Mouse (Mus musculus) CH12.LX (cell line): Measurements from ENCODE around the gene Fgfr2. TPM values are rescaled to one million over a fixed set of nuclear protein-coding genes. Genes with fewer than 3 reads are reported as not detected.

Experiments
- DNase-seq: peaks from one replicate; pipeline ENCODE4 v3.0.0-alpha.2; 2013; ENCODE audit errors: extremely low read depth
- H3K27ac ChIP-seq: 2 replicates; pipeline ENCODE4 v1.5.1; 2012; ENCODE audit warnings: low read depth, mild to moderate bottlenecking, control low read depth, moderate library complexity; ENCODE audit not compliant: insufficient read depth
- H3K27me3 ChIP-seq: replicated peaks from 2 replicates; pipeline ENCODE3; 2012; ENCODE audit warnings: inconsistent platforms
- H3K36me3 ChIP-seq, 2 experiments: replicated peaks in 1 of 2; 2 replicates each; pipeline versions ENCODE3 to v1.6.1; 2012; ENCODE audit warnings: inconsistent platforms in 1 of 2, low read length in 1 of 2, mild to moderate bottlenecking in 1 of 2, mixed read lengths in 1 of 2, moderate library complexity in 1 of 2; ENCODE audit not compliant: control insufficient read depth in 1 of 2, insufficient read depth in 1 of 2
- H3K4me1 ChIP-seq, 2 experiments: 2 replicates each; pipeline ENCODE4 v1.6.1; 2012; ENCODE audit warnings: inconsistent platforms in 1 of 2, moderate library complexity in 1 of 2; ENCODE audit not compliant: insufficient read depth in 2 of 2, control insufficient read depth in 1 of 2
- H3K4me2 ChIP-seq: 2 replicates; pipeline ENCODE4 v1.6.1; 2012; ENCODE audit warnings: low read depth, mild to moderate bottlenecking, control low read depth; ENCODE audit not compliant: poor library complexity, insufficient read depth, severe bottlenecking
- H3K4me3 ChIP-seq, 3 experiments: fragments of 150-350 bp in 1 of 3; sonication (generic) in 1 of 3; replicated peaks in 1 of 3; 2 replicates each; pipeline versions ENCODE3 to v1.5.1; 2011 to 2012; ENCODE audit warnings: low read depth in 2 of 3, low read length in 2 of 3, mild to moderate bottlenecking in 2 of 3, moderate library complexity in 2 of 3, control low read depth in 1 of 3, improper control_type of control experiment in 1 of 3, inconsistent platforms in 1 of 3, mixed read lengths in 1 of 3; ENCODE audit not compliant: poor library complexity in 1 of 3
- H3K79me2 ChIP-seq: replicated peaks from 2 replicates; pipeline ENCODE4 v1.6.1; 2012; ENCODE audit warnings: mild to moderate bottlenecking, moderate library complexity; ENCODE audit not compliant: control insufficient read depth, poor library complexity, insufficient read depth, severe bottlenecking; ENCODE audit errors: extremely low read depth
- H3K9ac ChIP-seq: 2 replicates; pipeline ENCODE4 v1.6.1; 2012; ENCODE audit warnings: low read depth, mild to moderate bottlenecking, control low read depth, moderate library complexity; ENCODE audit not compliant: insufficient read depth
- H3K9me3 ChIP-seq: replicated peaks from 2 replicates; pipeline ENCODE3; 2012; ENCODE audit warnings: low read length, inconsistent platforms, mixed read lengths
- BHLHE40 ChIP-seq: IDR thresholded peaks from 2 replicates; pipeline ENCODE4 v1.6.1; 2011; ENCODE audit warnings: mild to moderate bottlenecking, low read depth, low read length, improper control_type of control experiment
- CTCF ChIP-seq, 2 experiments: IDR thresholded peaks in 1 of 2; conservative IDR thresholded peaks in 1 of 2; 2 replicates each; pipeline ENCODE4 v1.5.1; 2011 to 2012; ENCODE audit warnings: low read depth in 2 of 2, low read length in 2 of 2, improper control_type of control experiment in 1 of 2, inconsistent platforms in 1 of 2, mild to moderate bottlenecking in 1 of 2, moderate library complexity in 1 of 2
- EP300 ChIP-seq: IDR thresholded peaks from 2 replicates; pipeline ENCODE4 v1.6.1; 2011; ENCODE audit warnings: low read length, improper control_type of control experiment
- HCFC1 ChIP-seq: IDR thresholded peaks from 2 replicates; pipeline ENCODE4 v1.6.1; 2012; ENCODE audit warnings: low read depth, mild to moderate bottlenecking, inconsistent platforms, low read length, improper control_type of control experiment
- JUND ChIP-seq: conservative IDR thresholded peaks from 2 replicates; pipeline ENCODE4 v1.6.1; 2011; ENCODE audit warnings: low read depth, low read length, improper control_type of control experiment
- MEF2A ChIP-seq: IDR thresholded peaks from 2 replicates; pipeline ENCODE4 v1.6.1; 2014; ENCODE audit warnings: low read depth, mild to moderate bottlenecking, inconsistent platforms, low read length, improper control_type of control experiment, borderline replicate concordance
- POLR2A ChIP-seq: IDR thresholded peaks from 2 replicates; pipeline ENCODE4 v1.6.1; 2011; ENCODE audit warnings: low read depth, mild to moderate bottlenecking, improper control_type of control experiment, low read length
- RAD21 ChIP-seq: IDR thresholded peaks from 2 replicates; pipeline ENCODE4 v1.6.1; 2011; ENCODE audit warnings: low read depth, mild to moderate bottlenecking, low read length, improper control_type of control experiment, moderate library complexity
- SMC3 ChIP-seq: IDR thresholded peaks from 2 replicates; pipeline ENCODE4 v1.6.1; 2011; ENCODE audit warnings: low read depth, low read length, improper control_type of control experiment
- TBP ChIP-seq: conservative IDR thresholded peaks from 2 replicates; pipeline ENCODE4 v1.6.1; 2011; ENCODE audit warnings: low read depth, low read length, improper control_type of control experiment
- USF1 ChIP-seq: IDR thresholded peaks from 2 replicates; pipeline ENCODE4 v1.6.1; 2014; ENCODE audit warnings: low read depth, mild to moderate bottlenecking, inconsistent platforms, low read length, improper control_type of control experiment
- ZC3H11A ChIP-seq: IDR thresholded peaks from 2 replicates; pipeline ENCODE4 v1.6.1; 2012; ENCODE audit warnings: low read depth, mild to moderate bottlenecking, inconsistent platforms, low read length, improper control_type of control experiment
- ZNF384 ChIP-seq: IDR thresholded peaks from 2 replicates; pipeline ENCODE4 v1.6.1; 2012; ENCODE audit warnings: low read depth, low read length, improper control_type of control experiment, inconsistent platforms
- dilution Hi-C: fragments of 300-500 bp; cut with MboI; formaldehyde crosslinking; loops from 2 replicates; pipeline ENCODE4 v1.14.3; 2020; ENCODE audit warnings: low sequenced_read_pairs; ENCODE audit not compliant: extremely low pct_unique_long_range_greater_than_20kb, extremely low pct_ligation_motif_present
- in situ Hi-C: fragments of 300-500 bp; cut with MboI; formaldehyde crosslinking; loops from 3 replicates; pipeline ENCODE4 v1.14.3; 2019; ENCODE audit warnings: low sequenced_read_pairs, low pct_ligation_motif_present, low pct_unique_long_range_greater_than_20kb, mixed read lengths
- polyA plus RNA-seq: library from polyadenylated mRNA; unstranded; fragments of >175 nt; gene quantifications from 2 replicates; pipeline ENCODE4 v1.2.1, GENCODE M21; 2012; ENCODE audit warnings: low read depth; ENCODE audit not compliant: insufficient read length
- total RNA-seq, 2 experiments: library from RNA; depleted of rRNA; stranded (reverse); fragments of 300-350 nt in 1 of 2; fragments of >200 nt in 1 of 2; gene quantifications; 2 replicates each; pipeline ENCODE4 v1.2.3; 2012 to 2014

The Fgfr2 gene
- total and polyA plus RNA-seq, 3 experiments, result not detected

DNA sequence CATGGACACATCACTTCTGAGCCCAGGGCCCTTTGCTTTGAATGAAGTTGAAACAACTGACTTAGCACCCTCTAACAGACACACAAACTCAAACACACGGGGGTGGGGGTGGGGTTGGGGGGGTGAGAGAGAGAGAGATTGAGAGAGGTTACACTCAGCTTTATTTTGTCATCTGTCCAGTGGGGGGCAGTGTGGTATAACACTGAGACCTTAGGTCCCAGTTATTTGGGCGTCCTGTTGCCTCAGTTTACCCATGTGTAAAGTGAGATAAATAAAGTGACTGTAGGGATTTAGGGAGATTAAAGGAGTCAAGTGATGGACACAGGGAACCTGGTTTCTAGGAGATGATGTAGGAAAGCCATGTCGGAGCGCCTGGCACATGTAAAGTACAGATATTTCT is 2382.1 kb downstream of the Fgfr2 start:
- H3K27me3 ChIP-seq, result peaks cover 63% of the 10 kb centered on the region
- H3K27ac ChIP-seq, result no peak overlapping the region
- dilution Hi-C loops, result no loop called here
- in situ Hi-C loops, result no loop called here
- H3K9ac ChIP-seq, result no peak overlapping the region
- no peak overlapping the region for H3K4me2 ChIP-seq
- H3K4me3 ChIP-seq, result no peak overlapping the region
- no peak for DNase-seq
- H3K36me3 ChIP-seq, result no peaks in the 10 kb centered on the region
- 0 out of 2 replicates have a peak, but pooled peaks have one; percentile 5 for TF ChIP-seq SMC3
- peak; percentile 26 for TF ChIP-seq RAD21
- TF ChIP-seq CTCF (conservative IDR thresholded peaks at IDR 0.05 in 1 of 2, IDR thresholded peaks at IDR 0.05 in 1 of 2; ENCODE audit: low read depth in 2 of 2, low read length in 2 of 2), result peak in 1 of 2 experiments; percentile 49; a peak in 2 of 4 replicates
- TF ChIP-seq MEF2A, result no peak
- H3K79me2 ChIP-seq, result no peaks in the 10 kb centered on the region
- peaks cover 3% of the 10 kb centered on the region for H3K9me3 ChIP-seq
- peaks cover 3% of the 10 kb centered on the region in 2 experiments; a peak in 1 of 4 replicates for H3K4me1 ChIP-seq

DNA sequence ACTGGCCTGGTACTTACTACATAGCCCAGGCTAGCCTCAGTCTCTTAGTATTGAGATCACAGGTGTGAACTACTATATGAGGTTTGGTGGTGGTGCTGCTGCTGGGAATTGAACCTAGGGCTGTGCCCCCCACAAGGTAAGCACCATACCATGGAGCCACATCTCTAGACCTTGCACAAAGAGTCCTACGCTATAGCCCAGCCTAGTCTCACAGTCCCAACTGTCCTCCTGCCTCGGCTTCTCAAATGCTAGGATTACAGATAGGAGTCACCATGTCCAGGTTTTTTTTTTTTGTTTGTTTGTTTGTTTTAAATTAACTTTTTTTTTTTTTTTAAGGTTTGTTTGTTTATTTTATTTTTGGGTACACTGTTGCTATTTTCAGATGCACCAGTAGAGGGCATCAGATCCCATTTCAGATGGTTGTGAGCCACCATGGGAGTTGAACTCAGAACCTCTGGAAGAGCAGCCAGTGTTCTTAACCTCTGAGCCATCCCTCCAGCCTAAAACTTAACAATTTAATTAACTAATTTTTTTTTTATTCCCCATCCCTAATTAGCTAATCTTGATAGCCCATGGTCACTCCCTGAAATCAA is 2388.9 kb downstream of the Fgfr2 start:
- Histone ChIP-seq H3K9me3 (peaks cover 2% of the 10 kb centered on the region), H3K27me3 (peaks cover 69% of the 10 kb centered on the region), H3K36me3 (no peaks in the 10 kb centered on the region), H3K79me2 (no peaks in the 10 kb centered on the region), H3K9ac (no peak overlapping the region), H3K4me3 (no peak overlapping the region)
- in situ Hi-C loops (no loop called here), dilution Hi-C loops (no loop called here)
- no peak for DNase-seq
- TF ChIP-seq CTCF (conservative IDR thresholded peaks at IDR 0.05 in 1 of 2, IDR thresholded peaks at IDR 0.05 in 1 of 2; ENCODE audit: low read depth in 2 of 2, low read length in 2 of 2) (peak; percentile 10 to 47; a peak in 2 of 4 replicates), RAD21 (no peak; the same call in 1 of the 2 replicates), EP300 (no peak), HCFC1 (no peak), BHLHE40 (no peak), JUND (no peak)
- TF ChIP-seq, all 38 proteins: peak for 1
- no peaks in the 10 kb centered on the region for H3K4me1 ChIP-seq
- no peak overlapping the region for H3K27ac ChIP-seq
- H3K4me2 ChIP-seq, result no peak overlapping the region

DNA sequence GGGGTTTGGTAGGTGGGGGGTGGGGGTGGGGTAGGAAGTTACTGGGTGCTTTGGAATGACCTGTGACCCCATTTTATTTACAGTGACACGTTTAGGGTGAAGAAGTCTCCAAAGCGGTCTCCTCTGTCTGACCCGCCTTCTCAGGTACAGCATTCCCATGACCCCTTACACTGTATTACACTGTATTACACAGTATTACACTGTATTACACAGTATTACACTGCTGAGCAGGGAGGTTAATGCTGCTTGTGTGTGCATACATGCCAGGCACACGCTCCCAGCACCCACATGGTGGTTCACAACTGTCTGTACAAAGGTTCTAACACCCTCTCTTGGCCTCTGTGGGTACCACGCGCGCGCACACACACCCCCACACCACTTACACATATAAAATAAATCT is 2389.7 kb downstream of the Fgfr2 start:
- no peaks in the 10 kb centered on the region for H3K4me1 ChIP-seq
- H3K36me3 ChIP-seq, result no peaks in the 10 kb centered on the region
- no peak overlapping the region for H3K4me2 ChIP-seq
- no peak overlapping the region for H3K9ac ChIP-seq
- in situ Hi-C loops (no loop called here), dilution Hi-C loops (no loop called here)
- no peak for DNase-seq
- peaks cover 2% of the 10 kb centered on the region for H3K9me3 ChIP-seq
- H3K27me3 ChIP-seq, result peaks cover 73% of the 10 kb centered on the region
- no peaks in the 10 kb centered on the region for H3K79me2 ChIP-seq
- no peak overlapping the region for H3K4me3 ChIP-seq
- H3K27ac ChIP-seq, result no peak overlapping the region
- no peak for TF ChIP-seq POLR2A
- TF ChIP-seq BHLHE40, result no peak
- no peak for TF ChIP-seq ZC3H11A
- no peak for TF ChIP-seq USF1
- TF ChIP-seq TBP, result no peak
- no peak for TF ChIP-seq ZNF384
